Mouse (Mus musculus) kidney, adult 2 months (tissue): ENCODE measurements around the gene B130006D01Rik. TPM values are rescaled to one million over a fixed set of nuclear protein-coding genes. Genes with fewer than 3 reads are reported as not detected.

ENCODE experiments used
- DNase-seq: peaks from one replicate; pipeline ENCODE4 v3.0.0; 2021
- H3K27ac ChIP-seq: fragments of 200-500 bp; 2 replicates; pipeline ENCODE4 v1.5.1; 2012; ENCODE audit warnings: low read depth, low read length, control low read depth, inconsistent platforms; ENCODE audit not compliant: insufficient read depth
- H3K27me3 ChIP-seq: fragments of 200-500 bp; replicated peaks from 2 replicates; pipeline ENCODE4 v1.6.1; 2012; ENCODE audit warnings: mild to moderate bottlenecking, moderate library complexity, low read length, inconsistent platforms; ENCODE audit not compliant: control insufficient read depth, insufficient read depth
- H3K36me3 ChIP-seq: fragments of 200-500 bp; 2 replicates; pipeline ENCODE4 v1.6.1; 2012; ENCODE audit warnings: mild to moderate bottlenecking, moderate library complexity, low read length, inconsistent platforms; ENCODE audit not compliant: control insufficient read depth, insufficient read depth
- H3K4me1 ChIP-seq: fragments of 200-500 bp; 2 replicates; pipeline ENCODE4 v1.6.1; 2011; ENCODE audit warnings: low read length; ENCODE audit not compliant: control insufficient read depth, insufficient read depth
- H3K4me3 ChIP-seq: fragments of 200-500 bp; 2 replicates; pipeline ENCODE4 v1.5.1; 2011; ENCODE audit warnings: mild to moderate bottlenecking, low read depth, low read length, control low read depth; ENCODE audit not compliant: insufficient read depth
- CTCF ChIP-seq: fragments of 200-500 bp; conservative IDR thresholded peaks from 2 replicates; pipeline ENCODE4 v1.5.1; 2011; ENCODE audit warnings: low read depth, mild to moderate bottlenecking, control low read depth, low read length, moderate library complexity, mixed read lengths; ENCODE audit not compliant: insufficient read depth, insufficient read length
- POLR2A ChIP-seq: fragments of 200-500 bp; IDR thresholded peaks from one replicate; pipeline ENCODE4 v1.6.1; 2011; ENCODE audit warnings: low read depth, low read length, control low read depth
- WGBS: fragments of 180-500 bp; shearing (Covaris S2); methylation state at CpG from one replicate; pipeline ENCODE4 v1.1.7; 2018; 5-methylcytosine and 5-hydroxymethylcytosine counted together
- polyA plus RNA-seq: library from polyadenylated mRNA; depleted of rRNA; stranded (reverse); fragments of >200 nt; gene quantifications from 2 replicates; pipeline ENCODE4 v1.2.3, GENCODE M21; 2012

The B130006D01Rik gene
- polyA plus RNA-seq, 1 experiment: 0.03 TPM

DNA sequence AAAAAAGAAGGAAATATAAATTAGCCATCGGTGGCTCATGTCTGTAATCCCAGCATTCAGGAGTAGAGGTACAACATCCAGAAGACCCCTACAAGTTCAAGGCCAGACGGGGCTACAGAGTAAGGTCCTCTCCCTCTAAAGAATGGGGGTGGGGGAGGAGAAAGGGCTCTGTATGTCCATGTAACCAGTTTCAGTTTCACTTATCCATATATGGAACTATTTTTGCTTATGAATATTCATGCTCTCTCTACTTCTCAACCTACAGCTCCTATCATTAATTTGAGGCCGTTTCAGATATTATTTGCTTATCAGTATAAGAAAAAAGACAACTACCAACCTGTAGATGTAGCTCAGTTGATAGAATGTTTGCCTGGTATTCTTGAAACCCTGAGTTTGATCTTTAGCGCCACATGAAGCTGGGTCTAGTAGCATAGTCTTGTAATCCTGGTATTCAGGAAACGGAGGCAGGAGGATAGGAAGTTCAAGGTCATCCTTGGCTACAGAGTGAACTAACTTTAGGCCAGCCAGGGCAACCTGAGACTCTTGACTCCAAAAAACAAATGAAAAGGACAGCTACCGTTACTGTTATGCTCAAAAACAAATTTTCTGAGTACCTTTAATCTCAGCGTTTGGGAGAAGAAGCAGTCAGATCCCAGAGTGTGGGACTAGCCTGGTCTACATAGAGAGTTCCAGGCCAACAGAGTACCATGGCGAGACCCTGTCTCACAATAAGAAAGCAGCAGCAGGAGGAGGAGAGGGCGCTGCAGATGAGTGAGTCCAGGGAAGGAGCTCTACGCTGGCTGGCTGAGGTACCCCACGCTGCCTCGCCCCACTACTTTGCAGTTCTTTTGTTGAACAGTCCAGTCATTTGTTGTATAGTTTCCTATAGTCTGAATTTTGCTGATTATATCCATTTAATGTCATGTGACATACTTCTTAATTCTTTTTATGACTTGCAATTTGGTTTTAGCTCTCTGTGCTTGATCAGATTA lies 5.8 kb downstream of the B130006D01Rik start:
- WGBS: 71% methylated on average over 12 of the region's 12 CpGs
- Histone ChIP-seq H3K27me3 (no peaks in the 10 kb centered on the region), H3K36me3 (no peaks in the 10 kb centered on the region), H3K4me3 (no peak overlapping the region), H3K27ac (peak overlapping the region; percentile 35; the same call in 1 of the 2 replicates), H3K4me1 (0 out of 2 replicates have a peak, but pooled peaks cover 5% of the 10 kb centered on the region)
- TF ChIP-seq CTCF (no peak), POLR2A (no peak)
- DNase-seq: peak; percentile 27

DNA sequence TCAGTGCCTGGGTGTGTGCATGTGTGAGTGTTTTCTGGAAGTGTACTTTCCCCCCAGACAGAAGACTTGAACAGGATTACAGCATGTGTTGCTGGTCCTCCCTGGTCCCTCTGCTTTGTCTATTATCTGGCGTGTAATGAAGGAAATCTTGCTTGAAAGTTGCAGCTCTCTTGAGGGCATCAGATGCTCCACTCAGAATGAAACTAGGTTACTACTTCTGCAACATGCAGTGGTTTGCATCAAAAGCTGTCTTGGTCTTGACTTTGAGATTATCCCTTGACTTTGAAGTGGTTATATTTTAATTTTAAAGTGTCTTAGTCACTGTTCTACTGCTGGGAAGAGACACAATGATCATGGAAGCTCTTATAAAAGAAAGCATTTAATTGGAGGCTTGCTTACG lies 11.1 kb downstream of the B130006D01Rik start:
- H3K27me3 ChIP-seq: no peaks in the 10 kb centered on the region
- no peak for TF ChIP-seq CTCF
- DNase-seq: no peak
- no peak overlapping the region for H3K27ac ChIP-seq
- WGBS: 90% methylated on average over 2 of the region's 2 CpGs
- H3K4me1 ChIP-seq: peaks cover 4% of the 10 kb centered on the region; the same call in 1 of the 2 replicates
- H3K4me3 ChIP-seq: no peak overlapping the region
- H3K36me3 ChIP-seq: no peaks in the 10 kb centered on the region

DNA sequence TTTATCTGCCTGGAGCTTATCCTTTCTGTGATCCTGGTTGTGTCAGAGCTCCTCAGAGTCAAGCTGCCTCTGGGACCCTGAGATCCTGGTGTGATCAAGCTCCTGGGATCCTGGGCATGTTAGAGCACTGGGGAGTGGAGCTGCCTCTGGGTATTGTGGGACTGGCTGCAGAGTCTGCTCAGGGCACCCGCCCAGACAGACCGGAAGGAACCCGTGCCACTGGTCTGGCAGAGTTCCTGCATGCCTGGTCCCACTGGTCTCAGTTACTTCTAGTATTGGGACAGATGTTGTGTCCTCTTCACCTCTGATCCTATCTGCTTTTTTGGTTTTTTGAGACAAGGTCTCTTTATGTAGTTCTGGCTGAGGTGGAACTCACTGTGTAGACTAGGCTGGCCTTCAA lies 14.4 kb downstream of the B130006D01Rik start:
- Histone ChIP-seq H3K36me3 (no peaks in the 10 kb centered on the region), H3K4me1 (peaks cover 3% of the 10 kb centered on the region; the same call in 1 of the 2 replicates), H3K27ac (peak overlapping the region; percentile 60), H3K27me3 (no peaks in the 10 kb centered on the region), H3K4me3 (no peak overlapping the region)
- DNase-seq: peak; percentile 38
- WGBS: 46% methylated on average over 3 of the region's 3 CpGs
- no peak for TF ChIP-seq POLR2A
- TF ChIP-seq CTCF: no peak

DNA sequence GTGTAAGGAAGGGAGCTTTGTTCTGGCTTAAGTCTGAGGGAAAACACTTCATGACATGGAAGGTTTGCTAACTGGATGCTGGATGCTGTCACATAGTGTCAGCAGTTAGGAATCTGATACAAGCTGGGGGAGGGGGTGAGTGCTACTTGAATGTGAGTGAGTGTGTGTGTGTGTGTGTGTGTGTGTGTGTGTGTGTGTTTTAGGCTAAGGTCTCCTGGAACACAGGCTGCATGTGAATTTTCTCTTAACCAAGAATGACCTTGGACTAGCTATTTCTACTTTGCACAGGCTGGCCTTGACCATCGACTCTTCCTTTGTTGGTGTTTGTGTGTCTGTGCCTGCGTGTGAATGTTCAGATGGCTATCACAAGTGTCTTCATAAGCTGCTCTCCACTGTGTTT lies 21.1 kb downstream of the B130006D01Rik start:
- H3K36me3 ChIP-seq: no peaks in the 10 kb centered on the region
- no peak for TF ChIP-seq CTCF
- TF ChIP-seq POLR2A: no peak
- DNase-seq: no peak
- H3K27ac ChIP-seq: no peak overlapping the region
- WGBS: 80% methylated on average over 2 of the region's 2 CpGs
- H3K4me1 ChIP-seq: no peaks in the 10 kb centered on the region
- H3K4me3 ChIP-seq: no peak overlapping the region
- H3K27me3 ChIP-seq: no peaks in the 10 kb centered on the region

DNA sequence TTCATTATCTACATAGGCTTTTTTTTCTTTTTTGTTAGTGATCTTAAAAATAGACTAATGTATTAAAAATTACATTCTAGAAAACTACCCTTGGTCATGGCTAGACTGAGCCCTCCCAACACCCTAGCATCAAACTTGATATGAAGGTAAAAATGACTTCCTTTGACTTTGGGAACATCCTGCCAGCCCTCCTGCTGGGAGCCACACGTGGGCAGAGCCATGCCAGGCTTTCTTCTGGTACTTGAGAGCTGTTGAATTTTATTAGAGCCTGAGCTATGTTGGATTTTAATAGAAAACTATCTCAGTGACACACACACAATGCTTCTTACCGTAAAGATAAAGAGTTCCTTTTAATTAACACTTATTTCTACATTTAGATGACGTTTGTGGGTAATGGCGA lies 23.4 kb downstream of the B130006D01Rik start:
- TF ChIP-seq POLR2A: no peak
- no peak for TF ChIP-seq CTCF
- Histone ChIP-seq H3K27ac (no peak overlapping the region), H3K27me3 (no peaks in the 10 kb centered on the region), H3K4me3 (no peak overlapping the region), H3K4me1 (no peaks in the 10 kb centered on the region), H3K36me3 (no peaks in the 10 kb centered on the region)
- 85% methylated on average over 4 of the region's 4 CpGs for WGBS
- no peak for DNase-seq

DNA sequence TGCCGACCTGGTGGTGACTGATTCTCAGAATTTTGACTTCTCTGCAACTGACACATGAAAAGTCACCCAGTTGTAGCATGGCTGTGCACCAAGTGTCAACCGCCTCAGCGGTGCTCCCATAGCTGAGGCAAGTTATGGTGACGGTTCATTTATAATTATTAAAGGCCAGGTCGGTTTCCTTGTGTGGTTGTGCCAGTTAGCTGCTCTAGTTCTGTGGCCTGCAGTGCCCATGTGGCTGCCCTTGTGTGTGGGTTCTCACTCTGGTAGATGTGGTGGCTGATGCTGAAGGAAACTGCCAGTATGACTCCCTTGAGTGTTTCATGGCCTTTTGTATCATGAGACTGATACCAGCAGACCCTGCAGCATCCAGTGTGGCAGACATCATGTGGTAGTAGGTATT lies 24.9 kb downstream of the B130006D01Rik start:
- H3K36me3 ChIP-seq: no peaks in the 10 kb centered on the region
- TF ChIP-seq CTCF (no peak), POLR2A (no peak)
- 71% methylated on average over 5 of the region's 5 CpGs for WGBS
- no peak overlapping the region for H3K4me3 ChIP-seq
- DNase-seq: no peak
- H3K27me3 ChIP-seq: no peaks in the 10 kb centered on the region
- no peaks in the 10 kb centered on the region for H3K4me1 ChIP-seq
- H3K27ac ChIP-seq: no peak overlapping the region

DNA sequence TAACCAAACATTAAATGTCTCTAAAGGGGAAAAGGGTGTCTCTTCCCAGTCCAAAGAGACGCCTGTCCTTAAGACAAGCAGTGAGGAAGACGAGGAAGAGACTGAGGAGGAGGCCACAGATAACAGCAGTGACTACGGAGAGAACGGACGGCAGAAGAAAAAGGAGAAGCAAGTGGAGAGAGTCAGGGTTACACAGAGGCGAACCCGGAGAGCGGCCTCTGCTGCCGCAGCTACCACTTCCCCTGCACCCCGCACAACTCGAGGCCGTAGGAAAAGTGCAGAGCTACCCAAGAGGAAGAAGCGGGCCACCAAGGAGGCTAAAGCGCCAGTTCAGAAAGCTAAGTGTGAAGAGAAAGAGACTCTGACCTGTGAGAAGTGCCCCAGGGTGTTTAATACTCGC lies 26.2 kb downstream of the B130006D01Rik start:
- no peak for DNase-seq
- Histone ChIP-seq H3K4me1 (no peaks in the 10 kb centered on the region), H3K27ac (no peak overlapping the region), H3K27me3 (no peaks in the 10 kb centered on the region), H3K36me3 (no peaks in the 10 kb centered on the region), H3K4me3 (no peak overlapping the region)
- WGBS: 87% methylated on average over 15 of the region's 15 CpGs
- TF ChIP-seq POLR2A (no peak), CTCF (no peak)
